Mouse (Mus musculus): ENCODE data around the gene Ttll8.

The Ttll8 gene

GRCm38 (mm10) chr15:88860781-88861180 is 93.4 kb downstream of the Ttll8 start:
- DNase-seq (ENCODE audit: low spot score), result no peak

GRCm38 (mm10) chr15:88859206-88859970 is 94.8 kb downstream of the Ttll8 start:
- DNase-seq (ENCODE audit: low spot score), result no peak

GRCm38 (mm10) chr15:88858707-88859106 is 95.5 kb downstream of the Ttll8 start:
- DNase-seq (ENCODE audit: low spot score), result no peak

GRCm38 (mm10) chr15:88858141-88858541 is 96.1 kb downstream of the Ttll8 start:
- DNase-seq (ENCODE audit: low spot score), result peak; percentile 49

- DNase-seq (ENCODE audit: low spot score), result no peak
These were observed 96.9 kb downstream of the Ttll8 start for GRCm38 (mm10) chr15:88857361-88857760.

GRCm38 (mm10) chr15:88856613-88857012 is 97.6 kb downstream of the Ttll8 start:
- DNase-seq (ENCODE audit: low spot score), result no peak

- DNase-seq (ENCODE audit: low spot score), result no peak
These were observed 98.3 kb downstream of the Ttll8 start for GRCm38 (mm10) chr15:88855896-88856417.

GRCm38 (mm10) chr15:88854969-88855830 is 99.0 kb downstream of the Ttll8 start:
- no peak for DNase-seq (ENCODE audit: low spot score)

- DNase-seq (ENCODE audit: low spot score), result no peak
These were observed 99.9 kb downstream of the Ttll8 start for GRCm38 (mm10) chr15:88854119-88854968.

GRCm38 (mm10) chr15:88853106-88853505 is 101.1 kb downstream of the Ttll8 start:
- DNase-seq (ENCODE audit: low spot score), result no peak

GRCm38 (mm10) chr15:88851507-88852149 is 102.6 kb downstream of the Ttll8 start:
- DNase-seq (ENCODE audit: low spot score), result no peak

- no peak for DNase-seq (ENCODE audit: low spot score)
These were observed 103.1 kb downstream of the Ttll8 start for GRCm38 (mm10) chr15:88851076-88851475.

- peak; percentile 82 for DNase-seq (ENCODE audit: low spot score)
These were observed 103.9 kb downstream of the Ttll8 start for GRCm38 (mm10) chr15:88850146-88850826.

GRCm38 (mm10) chr15:88849621-88850020 is 104.6 kb downstream of the Ttll8 start:
- no peak for DNase-seq (ENCODE audit: low spot score)

GRCm38 (mm10) chr15:88848661-88849060 is 105.6 kb downstream of the Ttll8 start:
- DNase-seq (ENCODE audit: low spot score), result no peak

- DNase-seq (ENCODE audit: low spot score), result no peak
These were observed 109.3 kb downstream of the Ttll8 start for GRCm38 (mm10) chr15:88844966-88845365.

- no peak for DNase-seq (ENCODE audit: low spot score)
These were observed 110.6 kb downstream of the Ttll8 start for GRCm38 (mm10) chr15:88843486-88844097.

- DNase-seq (ENCODE audit: low spot score), result no peak
These were observed 111.9 kb downstream of the Ttll8 start for GRCm38 (mm10) chr15:88842300-88842673.

GRCm38 (mm10) chr15:88841580-88842299 is 112.5 kb downstream of the Ttll8 start:
- no peak for DNase-seq (ENCODE audit: low spot score)

- DNase-seq (ENCODE audit: low spot score), result no peak
These were observed 113.1 kb downstream of the Ttll8 start for GRCm38 (mm10) chr15:88841160-88841559.
